Mouse (Mus musculus) lung, postnatal 36 days (tissue): ENCODE measurements around the gene Cadm1.
A peak's percentile ranks its signal among the peaks of the same experiment; 100 is the strongest.

Source experiments
- DNase-seq: peaks from one replicate; pipeline ENCODE4 v3.0.0; 2022; ENCODE audit warnings: mixed read lengths

Gene Cadm1

GRCm38 (mm10) chr9:47805658-47806057, 275.7 kb downstream of the Cadm1 start:
- DNase-seq = no peak

- no peak for DNase-seq
These were observed 295.7 kb downstream of the Cadm1 start for GRCm38 (mm10) chr9:47825668-47826067.

GRCm38 (mm10) chr9:47828762-47829161, 298.8 kb downstream of the Cadm1 start:
- DNase-seq = peak; percentile 54

- DNase-seq = no peak
These were observed 299.2 kb downstream of the Cadm1 start for GRCm38 (mm10) chr9:47829204-47829603.

DNA sequence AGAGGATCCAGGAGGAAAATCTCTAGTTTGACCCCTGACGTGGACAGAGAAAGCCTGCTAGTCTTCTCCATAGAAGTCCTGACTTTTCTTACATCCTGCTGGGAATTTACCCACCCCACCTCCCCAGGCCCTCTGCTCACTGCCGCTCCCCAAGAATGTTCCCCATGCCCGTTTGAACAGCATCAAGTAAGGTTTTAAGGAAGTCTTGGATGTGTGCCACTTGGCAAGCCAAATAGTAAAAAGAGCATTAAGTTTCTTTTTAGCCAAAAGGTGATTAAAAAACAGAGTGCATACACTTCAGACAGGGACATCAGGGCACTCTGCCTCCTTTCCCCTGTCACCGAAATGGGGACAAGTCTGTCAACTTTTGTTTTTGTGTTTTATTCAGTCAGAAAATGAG, 299.9 kb downstream of the Cadm1 start:
- DNase-seq = peak; percentile 55

- no peak for DNase-seq
These were observed 301.4 kb downstream of the Cadm1 start for GRCm38 (mm10) chr9:47831412-47831811.

GRCm38 (mm10) chr9:47838170-47838569, 308.2 kb downstream of the Cadm1 start:
- DNase-seq = no peak

DNA sequence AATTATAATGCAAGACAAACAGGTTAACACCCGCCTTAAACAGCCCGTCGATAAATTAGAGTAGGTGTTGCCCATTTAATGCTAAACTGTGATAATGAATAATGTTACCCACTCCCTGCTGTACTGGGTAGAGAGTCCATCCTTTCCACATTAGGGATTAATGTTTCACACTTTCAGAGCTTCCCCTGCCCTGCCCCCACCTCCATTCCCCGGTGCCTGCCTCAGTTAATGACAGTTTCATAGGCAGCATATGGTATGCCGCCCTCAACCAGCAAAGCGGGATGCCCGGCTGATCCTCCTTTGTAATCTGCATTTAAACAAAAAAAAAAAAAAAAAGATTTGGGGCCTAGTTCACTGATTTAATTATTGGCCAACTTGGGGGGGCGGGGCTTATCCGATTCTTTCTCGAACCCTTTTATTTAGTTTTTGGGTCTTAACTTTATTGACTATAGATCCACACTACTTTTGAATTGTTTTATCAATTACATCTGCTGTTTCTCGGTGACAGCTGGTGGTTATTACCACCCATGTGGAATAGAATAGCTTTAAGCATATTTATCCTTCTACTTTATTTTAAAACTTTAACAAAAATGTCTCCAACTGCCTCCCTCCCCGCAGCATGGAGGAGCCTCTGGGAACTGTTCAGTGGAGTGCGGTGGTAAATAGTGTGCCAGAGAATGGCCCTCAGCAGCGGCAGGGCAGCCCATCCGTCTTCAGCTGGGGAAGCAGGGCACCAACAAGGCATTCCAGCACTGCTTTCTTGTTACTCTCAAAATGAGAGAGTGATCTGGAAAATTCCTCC, 309.1 kb downstream of the Cadm1 start:
- peak; percentile 22 for DNase-seq

DNA sequence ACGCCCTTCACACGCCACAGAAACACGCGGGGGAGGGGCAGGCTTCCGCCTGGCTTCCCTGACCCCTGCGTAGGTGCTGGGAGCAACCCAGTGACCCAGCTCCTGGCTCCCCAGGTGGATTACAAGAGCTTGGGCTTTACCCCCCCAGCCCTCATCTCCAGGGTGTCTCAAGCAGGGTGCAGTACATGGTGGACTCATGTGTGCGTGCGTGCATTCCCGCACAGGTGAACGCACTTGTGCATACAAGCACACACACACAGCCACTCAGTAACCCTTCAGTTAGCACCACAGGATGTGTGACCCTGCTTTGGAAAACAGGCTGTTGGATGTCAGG, 309.7 kb downstream of the Cadm1 start:
- DNase-seq = no peak

GRCm38 (mm10) chr9:47843328-47843727, 313.4 kb downstream of the Cadm1 start:
- DNase-seq = no peak

- DNase-seq = no peak
These were observed 316.3 kb downstream of the Cadm1 start for GRCm38 (mm10) chr9:47846275-47846674.

DNA sequence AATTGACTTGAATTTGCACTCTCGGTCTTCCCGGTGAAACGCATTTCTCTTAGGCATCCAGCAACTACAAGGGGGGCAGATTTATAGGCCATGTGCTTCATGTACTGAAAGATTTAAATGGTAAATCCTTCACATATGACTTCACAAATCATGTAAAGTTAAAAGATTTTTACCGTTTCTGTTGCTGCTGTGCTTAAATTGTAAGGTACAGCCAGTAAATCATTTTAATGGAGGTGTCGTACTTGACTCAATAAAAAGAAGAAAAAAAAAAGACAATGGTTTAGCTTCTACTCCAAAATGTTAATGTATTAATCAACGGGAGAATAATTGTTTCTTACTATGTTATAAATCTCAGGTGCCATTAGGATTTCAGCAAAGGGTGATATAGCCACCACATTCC, 317.0 kb downstream of the Cadm1 start:
- no peak for DNase-seq

- DNase-seq = no peak
These were observed 317.8 kb downstream of the Cadm1 start for GRCm38 (mm10) chr9:47847797-47848196.

GRCm38 (mm10) chr9:47848745-47849144, 318.8 kb downstream of the Cadm1 start:
- no peak for DNase-seq

DNA sequence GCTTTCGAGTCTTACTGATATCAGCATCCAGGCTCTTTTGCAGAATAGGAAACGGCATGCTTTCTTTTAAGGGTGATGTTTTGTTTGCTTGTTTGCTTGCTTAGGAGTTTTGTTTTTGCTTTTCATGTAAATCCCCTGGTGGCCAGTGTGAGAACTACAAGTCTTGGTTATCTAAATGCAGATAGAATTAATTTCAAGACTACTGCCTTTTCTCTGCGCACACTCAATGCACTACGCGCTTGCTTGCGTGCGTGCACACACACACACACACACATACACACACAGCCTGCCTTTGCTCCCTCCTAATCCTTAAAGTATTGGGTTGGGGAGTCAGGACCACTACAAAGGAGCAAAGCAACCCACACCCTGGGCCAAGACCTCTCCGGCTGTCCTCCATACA, 326.3 kb downstream of the Cadm1 start:
- DNase-seq = peak; percentile 30

- DNase-seq = no peak
These were observed 327.3 kb downstream of the Cadm1 start for GRCm38 (mm10) chr9:47857235-47857634.

DNA sequence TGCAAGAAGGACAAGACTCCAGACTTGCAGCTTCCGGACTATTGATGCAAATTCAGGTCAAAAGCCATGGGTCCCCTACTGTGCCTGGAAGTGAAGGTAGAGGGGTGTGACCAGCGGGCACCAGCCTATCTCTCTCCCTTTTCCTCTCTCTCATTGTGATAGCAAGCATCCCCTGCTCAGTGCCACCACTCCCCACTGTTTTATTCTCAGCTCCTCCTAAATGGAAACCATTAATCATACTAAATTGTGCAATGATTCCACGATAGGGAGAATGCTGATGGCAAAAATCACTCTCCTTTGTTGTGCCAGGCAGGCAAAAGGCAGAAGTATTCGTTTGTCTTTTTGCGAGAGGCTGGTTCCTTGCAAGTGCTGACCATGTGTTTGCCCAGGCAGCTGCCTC, 328.2 kb downstream of the Cadm1 start:
- no peak for DNase-seq

DNA sequence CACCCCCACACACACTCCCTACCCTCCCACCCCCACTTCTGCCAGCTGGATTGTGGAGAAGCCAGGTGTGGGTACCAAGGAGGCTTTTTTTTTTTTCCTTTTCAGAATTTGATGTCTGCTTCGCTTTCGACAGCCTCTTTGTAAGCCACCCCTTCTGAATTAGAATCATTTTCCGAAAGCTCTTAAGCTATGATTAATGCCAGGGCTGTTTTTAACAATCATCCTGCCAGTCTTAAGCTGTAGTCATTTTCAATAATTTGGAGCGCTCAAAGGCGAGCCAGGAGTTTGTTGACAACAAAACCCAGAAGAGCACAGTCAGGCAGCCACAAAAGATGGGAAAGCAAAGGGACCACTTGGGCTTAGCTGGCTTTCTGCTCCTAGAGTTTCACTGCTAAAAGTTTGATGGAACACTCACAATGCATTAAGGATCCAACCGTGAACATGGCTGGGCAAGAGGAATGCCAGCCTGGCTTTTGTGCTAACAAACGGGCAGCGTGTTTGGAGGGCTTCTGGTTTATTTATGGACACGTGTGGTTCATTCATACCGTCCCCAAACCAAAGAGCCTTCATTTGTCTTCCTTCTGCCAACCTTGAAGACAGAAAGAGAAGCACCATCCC, 328.9 kb downstream of the Cadm1 start:
- DNase-seq = no peak

- no peak for DNase-seq
These were observed 331.0 kb downstream of the Cadm1 start for GRCm38 (mm10) chr9:47860994-47861393.

- DNase-seq = no peak
These were observed 331.8 kb downstream of the Cadm1 start for GRCm38 (mm10) chr9:47861783-47862182.

DNA sequence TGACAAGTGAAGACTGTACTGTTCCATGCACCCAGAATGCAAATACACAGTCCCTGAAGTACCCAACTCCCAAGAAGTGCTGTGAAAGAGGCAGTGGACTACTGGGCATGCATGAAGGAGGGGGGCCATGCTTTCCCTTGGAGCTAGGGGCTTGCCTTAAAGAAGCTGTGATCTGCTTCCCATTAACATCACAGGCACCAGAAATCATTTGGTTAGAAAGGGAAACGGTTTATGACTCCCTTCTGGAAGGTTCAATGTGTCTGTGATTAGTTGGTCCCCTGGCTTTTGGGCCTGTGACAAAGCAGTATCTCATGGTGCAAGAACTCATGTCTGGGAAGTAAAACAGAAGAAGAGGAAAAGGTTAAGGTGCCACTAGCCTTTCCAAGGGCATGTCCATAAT, 336.0 kb downstream of the Cadm1 start:
- DNase-seq = no peak

DNA sequence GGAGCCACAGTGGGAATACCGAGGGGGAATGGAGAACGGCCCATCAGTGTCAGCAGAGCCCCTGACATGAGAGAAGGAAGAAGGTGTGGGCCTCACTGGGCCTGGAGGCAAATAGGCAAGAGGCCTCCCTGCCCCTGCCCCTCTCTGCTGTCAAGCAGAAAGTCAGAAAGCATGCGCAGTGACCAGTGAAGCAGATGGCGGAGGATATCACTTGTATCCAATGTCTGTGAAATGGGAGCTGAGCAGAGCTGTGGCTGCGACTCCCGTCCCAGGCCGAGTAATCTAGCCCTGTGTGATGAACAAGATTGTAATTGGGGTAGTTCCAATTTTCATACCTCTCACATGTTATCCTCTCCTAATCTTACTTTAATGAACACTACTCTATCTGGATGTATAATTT, 337.5 kb downstream of the Cadm1 start:
- DNase-seq = no peak

DNA sequence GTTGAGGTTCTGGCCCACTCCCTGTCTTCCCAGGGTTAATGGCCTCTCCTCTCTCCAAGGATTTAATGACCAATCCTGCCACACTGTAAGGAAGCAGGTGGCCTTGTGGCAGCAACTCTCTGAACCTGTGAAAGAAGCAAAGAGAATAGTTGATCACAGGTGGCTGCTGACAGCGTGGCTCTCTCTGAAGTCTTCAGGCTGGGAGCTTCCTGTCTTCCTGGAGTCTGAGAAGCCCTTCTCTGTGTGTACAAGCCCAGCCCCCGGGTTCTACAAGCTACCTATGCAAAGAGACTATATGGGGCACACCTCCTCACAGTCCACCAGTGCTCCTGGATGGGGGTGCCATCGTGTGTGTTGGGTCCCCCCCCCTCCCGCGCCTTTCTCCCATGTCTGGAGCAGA, 339.7 kb downstream of the Cadm1 start:
- no peak for DNase-seq

GRCm38 (mm10) chr9:47876557-47877206, 346.7 kb downstream of the Cadm1 start:
- no peak for DNase-seq
